Mouse (Mus musculus) megakaryocyte, embryonic 14.5 days (primary cell): ENCODE data around the gene Sdr9c7. TPM values are rescaled to one million over a fixed set of nuclear protein-coding genes. Genes with fewer than 3 reads are reported as not detected.
"Not testable (repeated sequence)": the region's sequence is repeated elsewhere in the genome, so short reads cannot be mapped to it uniquely, and the experiment has no call there.

Experiments
- H3K27me3 ChIP-seq: replicated peaks from 2 replicates; pipeline ENCODE3; 2012; ENCODE audit warnings: inconsistent platforms
- H3K36me3 ChIP-seq: replicated peaks from 2 replicates; pipeline ENCODE3; 2012; ENCODE audit warnings: low read length, inconsistent platforms, mixed read lengths
- H3K4me1 ChIP-seq: 2 replicates; pipeline ENCODE4 v1.6.1; 2012; ENCODE audit warnings: inconsistent platforms
- H3K4me3 ChIP-seq: replicated peaks from 2 replicates; pipeline ENCODE3; 2012; ENCODE audit warnings: moderate library complexity, mild to moderate bottlenecking, inconsistent platforms
- H3K9me3 ChIP-seq: 2 replicates; pipeline ENCODE4 v1.6.1; 2012; ENCODE audit warnings: inconsistent platforms
- FLI1 ChIP-seq: IDR thresholded peaks from 2 replicates; pipeline ENCODE4 v1.6.1; 2012; ENCODE audit warnings: low read length, inconsistent platforms, mixed read lengths
- GATA1 ChIP-seq: IDR thresholded peaks from 3 replicates; pipeline ENCODE4 v1.6.1; 2012; ENCODE audit warnings: mixed read lengths, low read length, inconsistent platforms, borderline replicate concordance
- polyA plus RNA-seq: library from polyadenylated mRNA; stranded (reverse); fragments of >175 nt; gene quantifications from 2 replicates; pipeline ENCODE4 v1.2.3, GENCODE M21; 2012; ENCODE audit warnings: low replicate concordance; ENCODE audit not compliant: insufficient read depth

The Sdr9c7 gene
- polyA plus RNA-seq, 1 experiment: not detected

GRCm38 (mm10) chr10:127904718-127905446 lies 6.6 kb downstream of the Sdr9c7 start:
- TF ChIP-seq GATA1: no peak
- TF ChIP-seq FLI1: no peak
- Histone ChIP-seq H3K9me3 (no peaks in the 10 kb centered on the region), H3K27me3 (peaks cover 13% of the 10 kb centered on the region), H3K4me1 (no peaks in the 10 kb centered on the region), H3K4me3 (no peak overlapping the region), H3K36me3 (no peaks in the 10 kb centered on the region)

GRCm38 (mm10) chr10:127906138-127906537 lies 7.8 kb downstream of the Sdr9c7 start:
- Histone ChIP-seq H3K36me3 (no peaks in the 10 kb centered on the region), H3K4me3 (no peak overlapping the region), H3K4me1 (no peaks in the 10 kb centered on the region), H3K9me3 (no peaks in the 10 kb centered on the region), H3K27me3 (peaks cover 11% of the 10 kb centered on the region)
- no peak for TF ChIP-seq FLI1
- TF ChIP-seq GATA1: no peak

- H3K4me1 ChIP-seq: no peaks in the 10 kb centered on the region
- no peak for TF ChIP-seq GATA1
- TF ChIP-seq FLI1: no peak
- peaks cover 10% of the 10 kb centered on the region for H3K27me3 ChIP-seq
- H3K4me3 ChIP-seq: no peak overlapping the region
- no peaks in the 10 kb centered on the region for H3K9me3 ChIP-seq
- no peaks in the 10 kb centered on the region for H3K36me3 ChIP-seq
Observed at GRCm38 (mm10) chr10:127907386-127907951, 9.2 kb downstream of the Sdr9c7 start.

GRCm38 (mm10) chr10:127915578-127915977 lies 17.3 kb downstream of the Sdr9c7 start:
- peaks cover 6% of the 10 kb centered on the region for H3K27me3 ChIP-seq
- TF ChIP-seq GATA1 (no peak), FLI1 (no peak)
- peaks cover 12% of the 10 kb centered on the region for H3K9me3 ChIP-seq
- no peak overlapping the region for H3K4me3 ChIP-seq
- H3K4me1 ChIP-seq: no peaks in the 10 kb centered on the region
- H3K36me3 ChIP-seq: no peaks in the 10 kb centered on the region

GRCm38 (mm10) chr10:127917183-127917582 lies 18.9 kb downstream of the Sdr9c7 start:
- H3K9me3 ChIP-seq: peaks cover 12% of the 10 kb centered on the region
- not testable (repeated sequence) for H3K36me3 ChIP-seq, H3K27me3 ChIP-seq, H3K4me1 ChIP-seq, H3K4me3 ChIP-seq

GRCm38 (mm10) chr10:127917651-127918050 lies 19.3 kb downstream of the Sdr9c7 start:
- Histone ChIP-seq H3K9me3 (peaks cover 12% of the 10 kb centered on the region), H3K4me1 (no peaks in the 10 kb centered on the region), H3K36me3 (no peaks in the 10 kb centered on the region), H3K4me3 (no peak overlapping the region), H3K27me3 (peaks cover 4% of the 10 kb centered on the region)
- TF ChIP-seq GATA1: no peak
- TF ChIP-seq FLI1: no peak

- no peaks in the 10 kb centered on the region for H3K9me3 ChIP-seq
Observed at GRCm38 (mm10) chr10:127922241-127922640, 23.9 kb downstream of the Sdr9c7 start.

GRCm38 (mm10) chr10:127923024-127923423 lies 24.7 kb downstream of the Sdr9c7 start:
- H3K36me3 ChIP-seq: no peaks in the 10 kb centered on the region
- no peaks in the 10 kb centered on the region for H3K4me1 ChIP-seq
- H3K4me3 ChIP-seq: no peak overlapping the region
- TF ChIP-seq GATA1 (no peak), FLI1 (no peak)
- H3K27me3 ChIP-seq: peaks cover 7% of the 10 kb centered on the region
- H3K9me3 ChIP-seq: no peaks in the 10 kb centered on the region

More at GRCm38 (mm10) chr10:127922241-127922640, 23.9 kb downstream of the Sdr9c7 start:
- no peaks in the 10 kb centered on the region for H3K36me3 ChIP-seq
- TF ChIP-seq GATA1 (no peak), FLI1 (no peak)
- no peak overlapping the region for H3K4me3 ChIP-seq
- H3K27me3 ChIP-seq: peaks cover 7% of the 10 kb centered on the region
- H3K4me1 ChIP-seq: no peaks in the 10 kb centered on the region

GRCm38 (mm10) chr10:127924597-127925378 lies 26.5 kb downstream of the Sdr9c7 start:
- TF ChIP-seq GATA1: no peak
- TF ChIP-seq FLI1: no peak
- H3K4me1 ChIP-seq: no peaks in the 10 kb centered on the region
- H3K9me3 ChIP-seq: 0 out of 2 replicates have a peak, but pooled peaks cover 5% of the 10 kb centered on the region
- H3K4me3 ChIP-seq: no peak overlapping the region
- no peaks in the 10 kb centered on the region for H3K36me3 ChIP-seq
- H3K27me3 ChIP-seq: peaks cover 7% of the 10 kb centered on the region

GRCm38 (mm10) chr10:127927737-127928136 lies 29.4 kb downstream of the Sdr9c7 start:
- Histone ChIP-seq H3K36me3 (no peaks in the 10 kb centered on the region), H3K9me3 (0 out of 2 replicates have a peak, but pooled peaks cover 5% of the 10 kb centered on the region), H3K4me1 (no peaks in the 10 kb centered on the region), H3K4me3 (no peak overlapping the region), H3K27me3 (peaks cover 10% of the 10 kb centered on the region)
- TF ChIP-seq FLI1 (no peak), GATA1 (no peak)
